In the genomic region with DNA sequence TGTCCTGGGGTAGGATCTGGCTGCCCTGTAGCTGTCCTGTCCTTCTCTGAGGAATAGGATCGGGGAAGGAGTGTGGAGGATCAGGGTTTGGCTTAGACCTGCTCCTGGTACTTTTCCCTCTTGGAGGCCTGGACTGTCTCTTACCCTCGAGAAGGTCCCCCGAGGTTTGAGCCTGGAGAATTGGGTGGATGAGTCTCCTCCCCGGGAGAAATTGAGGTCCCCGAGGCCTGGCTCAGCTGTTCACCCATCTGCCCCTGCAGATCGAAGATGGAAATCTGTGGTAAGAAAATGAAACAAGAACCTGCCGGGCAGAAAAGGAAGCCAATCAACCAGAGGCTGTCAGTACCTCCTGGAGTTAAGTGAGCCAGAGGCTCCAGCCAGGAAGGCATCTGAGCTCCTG, we compare ENCODE assay signal across 8 mouse cellular contexts. TPM values are rescaled to one million over a fixed set of nuclear protein-coding genes. Genes with fewer than 3 reads are reported as not detected.
DNase-seq lines count a peak whose midpoint lies in the region; ATAC-seq and TF ChIP-seq lines count a peak whose summit lies in the region.

No protein-coding gene starts in this region.

- H3K27me3 ChIP-seq in ES-Bruce4 (ENCODE audit: control insufficient read depth, insufficient read depth, low read length, poor library complexity, severe bottlenecking): no peaks in the 10 kb centered on the region
- no peaks in the 10 kb centered on the region for H3K27me3 ChIP-seq in hindbrain, embryonic 12.5 days
- no peaks in the 10 kb centered on the region for H3K27me3 ChIP-seq in midbrain, embryonic 13.5 days

- TF ChIP-seq CTCF in ES-Bruce4 (IDR thresholded peaks at IDR 0.05; ENCODE audit: low read depth, low read length): no peak

- TF ChIP-seq POLR2A in ES-Bruce4 (IDR thresholded peaks at IDR 0.05; ENCODE audit: insufficient read depth, low read length): no peak

- 38% methylated on average over 7 of the region's 7 CpGs for WGBS in hindbrain, embryonic 12.5 days
- 33% methylated on average over 7 of the region's 7 CpGs for WGBS in midbrain, embryonic 13.5 days

- peak; percentile 12 to 27 for DNase-seq in cerebellum, adult 18-20 months
- no peak for DNase-seq in cerebellum, postnatal 36 days
- DNase-seq in adrenal gland, adult 8-10 months: no peak
- no peak for DNase-seq in urinary bladder, postnatal 36 days (ENCODE audit: low spot score in 2 of 2)
- no peak for DNase-seq in thymus, postnatal 10 days (ENCODE audit: low spot score in 2 of 2)

- peaks cover 5% of the 10 kb centered on the region for H3K4me1 ChIP-seq in ES-Bruce4 (ENCODE audit: control insufficient read depth, insufficient read depth, low read length)
- H3K4me1 ChIP-seq in hindbrain, embryonic 12.5 days: peaks cover 51% of the 10 kb centered on the region
- peaks cover 74% of the 10 kb centered on the region for H3K4me1 ChIP-seq in midbrain, embryonic 13.5 days (replicated peaks)

- 0 out of 2 replicates have a peak, but pooled peaks have one; percentile 3 for ATAC-seq in hindbrain, embryonic 12.5 days (ENCODE audit: low FRiP score)
- no peak for ATAC-seq in midbrain, embryonic 13.5 days

- H3K9ac ChIP-seq in ES-Bruce4 (ENCODE audit: low read depth, poor library complexity, severe bottlenecking): no peak overlapping the region
- H3K9ac ChIP-seq in hindbrain, embryonic 12.5 days: no peak overlapping the region
- peak overlapping the region; percentile 55 for H3K9ac ChIP-seq in midbrain, embryonic 13.5 days (replicated peaks)

- H3K9me3 ChIP-seq in ES-Bruce4 (replicated peaks; ENCODE audit: control insufficient read depth, insufficient read depth, low read length, poor library complexity, severe bottlenecking): no peaks in the 10 kb centered on the region
- no peaks in the 10 kb centered on the region for H3K9me3 ChIP-seq in hindbrain, embryonic 12.5 days (replicated peaks)
- no peaks in the 10 kb centered on the region for H3K9me3 ChIP-seq in midbrain, embryonic 13.5 days

- H3K4me3 ChIP-seq in ES-Bruce4 (ENCODE audit: low read depth, low read length): no peak overlapping the region
- H3K4me3 ChIP-seq in hindbrain, embryonic 12.5 days: no peak overlapping the region
- no peak overlapping the region for H3K4me3 ChIP-seq in midbrain, embryonic 13.5 days (replicated peaks)

- H3K4me2 ChIP-seq in hindbrain, embryonic 12.5 days (replicated peaks): peak overlapping the region; percentile 24
- H3K4me2 ChIP-seq in midbrain, embryonic 13.5 days (replicated peaks): peak overlapping the region; percentile 28

- no peaks in the 10 kb centered on the region for H3K36me3 ChIP-seq in ES-Bruce4 (ENCODE audit: control insufficient read depth, insufficient read depth, low read length, poor library complexity, severe bottlenecking)
- no peaks in the 10 kb centered on the region for H3K36me3 ChIP-seq in hindbrain, embryonic 12.5 days
- no peaks in the 10 kb centered on the region for H3K36me3 ChIP-seq in midbrain, embryonic 13.5 days

- peak overlapping the region; percentile 8; the same call in 1 of the 2 replicates for H3K27ac ChIP-seq in ES-Bruce4 (ENCODE audit: insufficient read depth, low read length)
- peak overlapping the region; percentile 83 for H3K27ac ChIP-seq in hindbrain, embryonic 12.5 days
- H3K27ac ChIP-seq in midbrain, embryonic 13.5 days: peak overlapping the region; percentile 84

- TF ChIP-seq EP300 in ES-Bruce4 (IDR thresholded peaks at IDR 0.05; ENCODE audit: insufficient read depth, low read depth, low read length): no peak

RNA-seq across cellular contexts. Expression of a gene that starts 45.5 kb away (rescaled TPM):
- 1.3 and 1.9 TPM in 2 replicates for polyA plus RNA-seq in ES-Bruce4 (2011; ENCODE audit: insufficient read depth, insufficient read length, low read depth, missing spikeins)
- 25.8 and 29.1 TPM in 2 replicates for polyA plus RNA-seq in hindbrain, embryonic 12.5 days (2016; fragmentation: Nextera tagmentation; extraction: Ambion mirVana)
- polyA plus RNA-seq in midbrain, embryonic 13.5 days (2015; fragmentation: Nextera tagmentation; extraction: Ambion mirVana): 25.4 and 28.5 TPM in 2 replicates
- total RNA-seq in adrenal gland, adult 8-10 months (2022): 10 to 100 TPM; 16.1 to 56.7 (median 33.1) TPM

Comparison
In these comparisons a context has a peak if more than half of its experiments do, and no peak if none do; other contexts are left out.
1. DNase-seq: peak in cerebellum, adult 18-20 months (2 of 2); none in cerebellum, postnatal 36 days (0 of 2), adrenal gland, adult 8-10 months (single experiment), urinary bladder, postnatal 36 days (0 of 2) and thymus, postnatal 10 days (0 of 2).
2. H3K27ac ChIP-seq: peak in every context shown above with its lines; median percentile 84 in midbrain, embryonic 13.5 days; 83 in hindbrain, embryonic 12.5 days; 8 in ES-Bruce4.